Mouse (Mus musculus): ENCODE measurements around the gene Calhm1. TPM values are rescaled to one million over a fixed set of nuclear protein-coding genes. Genes with fewer than 3 reads are reported as not detected.

The Calhm1 gene
- polyA plus RNA-seq, 1 experiment: not detected

- no peak for DNase-seq
- H3K36me3 ChIP-seq (ENCODE audit: control insufficient read depth, insufficient read depth, low read length): no peaks in the 10 kb centered on the region
- H3K4me1 ChIP-seq (replicated peaks; ENCODE audit: control insufficient read depth, insufficient read depth, low read length): peaks cover 10% of the 10 kb centered on the region
- H3K4me3 ChIP-seq (ENCODE audit: control insufficient read depth, insufficient read depth, low read length): no peak overlapping the region
- no peak overlapping the region for H3K27ac ChIP-seq (ENCODE audit: control insufficient read depth, insufficient read depth, low read length)
- 62% methylated on average over 8 of the region's 8 CpGs for WGBS
- H3K27me3 ChIP-seq (ENCODE audit: control insufficient read depth, insufficient read depth, low read length): peaks cover 6% of the 10 kb centered on the region
- TF ChIP-seq POLR2A (IDR thresholded peaks at IDR 0.05; ENCODE audit: control insufficient read depth, extremely low read depth, insufficient read depth, low read length, poor library complexity): no peak
- no peak for TF ChIP-seq CTCF (IDR thresholded peaks at IDR 0.05; ENCODE audit: borderline replicate concordance, control insufficient read depth, extremely low read depth, insufficient read depth, low read length, poor library complexity)
Observed at GRCm38 (mm10) chr19:47180011-47180410, 36.0 kb upstream of the Calhm1 start.

- Histone ChIP-seq H3K4me3 (ENCODE audit: control insufficient read depth, insufficient read depth, low read length) (peak overlapping the region; percentile 27), H3K27ac (ENCODE audit: control insufficient read depth, insufficient read depth, low read length) (no peak overlapping the region), H3K36me3 (ENCODE audit: control insufficient read depth, insufficient read depth, low read length) (no peaks in the 10 kb centered on the region), H3K4me1 (replicated peaks; ENCODE audit: control insufficient read depth, insufficient read depth, low read length) (peaks cover 10% of the 10 kb centered on the region), H3K27me3 (ENCODE audit: control insufficient read depth, insufficient read depth, low read length) (peaks cover 6% of the 10 kb centered on the region)
- DNase-seq: no peak
- TF ChIP-seq CTCF (IDR thresholded peaks at IDR 0.05; ENCODE audit: borderline replicate concordance, control insufficient read depth, extremely low read depth, insufficient read depth, low read length, poor library complexity) (no peak), POLR2A (IDR thresholded peaks at IDR 0.05; ENCODE audit: control insufficient read depth, extremely low read depth, insufficient read depth, low read length, poor library complexity) (no peak)
- 4% methylated on average over 42 of the region's 42 CpGs for WGBS
Observed at GRCm38 (mm10) chr19:47179272-47179809, 35.3 kb upstream of the Calhm1 start.

- peaks cover 10% of the 10 kb centered on the region for H3K4me1 ChIP-seq (replicated peaks; ENCODE audit: control insufficient read depth, insufficient read depth, low read length)
- H3K27ac ChIP-seq (ENCODE audit: control insufficient read depth, insufficient read depth, low read length): no peak within 1 kb of the TSS; the same call in 1 of the 2 replicates
- TF ChIP-seq CTCF (IDR thresholded peaks at IDR 0.05; ENCODE audit: borderline replicate concordance, control insufficient read depth, extremely low read depth, insufficient read depth, low read length, poor library complexity): no peak
- WGBS: 1% methylated on average over 98 of the region's 98 CpGs
- no peaks in the 10 kb centered on the region for H3K36me3 ChIP-seq (ENCODE audit: control insufficient read depth, insufficient read depth, low read length)
- peak within 1 kb of the TSS; percentile 27 for H3K4me3 ChIP-seq (ENCODE audit: control insufficient read depth, insufficient read depth, low read length)
- peaks cover 6% of the 10 kb centered on the region for H3K27me3 ChIP-seq (ENCODE audit: control insufficient read depth, insufficient read depth, low read length)
- peak; percentile 19 for DNase-seq
Observed at GRCm38 (mm10) chr19:47178431-47179271, 34.6 kb upstream of the Calhm1 start, which contains the start of gene Neurl1a. Gene Neurl1a (plus strand): TSS chr19:47178820.

GRCm38 (mm10) chr19:47178001-47178400 is 33.9 kb upstream of the Calhm1 start:
- WGBS: 37% methylated on average over 10 of the region's 10 CpGs
- peaks cover 10% of the 10 kb centered on the region for H3K4me1 ChIP-seq (replicated peaks; ENCODE audit: control insufficient read depth, insufficient read depth, low read length)
- no peak overlapping the region for H3K4me3 ChIP-seq (ENCODE audit: control insufficient read depth, insufficient read depth, low read length)
- no peaks in the 10 kb centered on the region for H3K36me3 ChIP-seq (ENCODE audit: control insufficient read depth, insufficient read depth, low read length)
- no peak for DNase-seq
- H3K27ac ChIP-seq (ENCODE audit: control insufficient read depth, insufficient read depth, low read length): no peak overlapping the region; the same call in 1 of the 2 replicates
- H3K27me3 ChIP-seq (ENCODE audit: control insufficient read depth, insufficient read depth, low read length): peaks cover 6% of the 10 kb centered on the region
- no peak for TF ChIP-seq POLR2A (IDR thresholded peaks at IDR 0.05; ENCODE audit: control insufficient read depth, extremely low read depth, insufficient read depth, low read length, poor library complexity)
- no peak for TF ChIP-seq CTCF (IDR thresholded peaks at IDR 0.05; ENCODE audit: borderline replicate concordance, control insufficient read depth, extremely low read depth, insufficient read depth, low read length, poor library complexity)

- DNase-seq: no peak
- 96% methylated on average over 2 of the region's 2 CpGs for WGBS
- no peak for TF ChIP-seq CTCF (IDR thresholded peaks at IDR 0.05; ENCODE audit: borderline replicate concordance, control insufficient read depth, extremely low read depth, insufficient read depth, low read length, poor library complexity)
- TF ChIP-seq POLR2A (IDR thresholded peaks at IDR 0.05; ENCODE audit: control insufficient read depth, extremely low read depth, insufficient read depth, low read length, poor library complexity): no peak
- peaks cover 10% of the 10 kb centered on the region for H3K4me1 ChIP-seq (replicated peaks; ENCODE audit: control insufficient read depth, insufficient read depth, low read length)
- no peak overlapping the region for H3K27ac ChIP-seq (ENCODE audit: control insufficient read depth, insufficient read depth, low read length)
- peaks cover 6% of the 10 kb centered on the region for H3K27me3 ChIP-seq (ENCODE audit: control insufficient read depth, insufficient read depth, low read length)
- no peaks in the 10 kb centered on the region for H3K36me3 ChIP-seq (ENCODE audit: control insufficient read depth, insufficient read depth, low read length)
- no peak overlapping the region for H3K4me3 ChIP-seq (ENCODE audit: control insufficient read depth, insufficient read depth, low read length)
Observed at GRCm38 (mm10) chr19:47176916-47177505, 33.0 kb upstream of the Calhm1 start.

GRCm38 (mm10) chr19:47175472-47175871 is 31.4 kb upstream of the Calhm1 start:
- DNase-seq: no peak
- peaks cover 6% of the 10 kb centered on the region for H3K27me3 ChIP-seq (ENCODE audit: control insufficient read depth, insufficient read depth, low read length)
- H3K4me3 ChIP-seq (ENCODE audit: control insufficient read depth, insufficient read depth, low read length): no peak overlapping the region
- no peaks in the 10 kb centered on the region for H3K36me3 ChIP-seq (ENCODE audit: control insufficient read depth, insufficient read depth, low read length)
- H3K4me1 ChIP-seq (replicated peaks; ENCODE audit: control insufficient read depth, insufficient read depth, low read length): peaks cover 10% of the 10 kb centered on the region
- WGBS: 57% methylated on average over 2 of the region's 2 CpGs
- no peak overlapping the region for H3K27ac ChIP-seq (ENCODE audit: control insufficient read depth, insufficient read depth, low read length)
- no peak for TF ChIP-seq CTCF (IDR thresholded peaks at IDR 0.05; ENCODE audit: borderline replicate concordance, control insufficient read depth, extremely low read depth, insufficient read depth, low read length, poor library complexity)
- no peak for TF ChIP-seq POLR2A (IDR thresholded peaks at IDR 0.05; ENCODE audit: control insufficient read depth, extremely low read depth, insufficient read depth, low read length, poor library complexity)
